Comparison of ENCODE assay signal across 13 mouse cellular contexts in the genomic region with DNA sequence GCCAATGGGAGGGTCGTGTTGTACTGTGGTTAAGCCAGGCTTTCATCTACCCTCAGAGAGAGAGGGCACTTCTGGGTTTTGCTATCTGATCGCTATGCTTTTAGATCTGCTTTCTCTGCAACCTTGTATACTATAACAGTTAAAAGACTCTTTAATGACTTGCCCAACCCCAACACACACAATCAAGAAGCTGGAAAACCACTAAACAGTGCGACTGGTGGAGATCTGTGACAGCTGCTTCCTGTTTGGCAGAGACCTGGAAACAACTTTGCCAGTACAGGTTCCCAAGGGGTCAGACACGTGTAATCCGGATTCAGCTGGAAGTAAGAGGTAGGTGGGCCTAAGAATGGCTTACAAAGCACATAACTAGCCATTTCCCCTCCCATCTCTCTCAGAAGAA.
DNase-seq lines count a peak whose midpoint lies in the region; ATAC-seq and TF ChIP-seq lines count a peak whose summit lies in the region.
"Had no signal": no experiment of that assay in that cellular context is flagged by ENCODE, and none has a peak within 500 bp of the region (broad histone marks: within the 10 kb centered on the region; RNA-seq: fewer than 3 reads in every experiment).

No protein-coding gene starts in this region.

- WGBS in lung, postnatal 0 days, result 40% methylated on average over 5 of the region's 5 CpGs
- 45% methylated on average over 5 of the region's 5 CpGs for WGBS in heart, embryonic 16.5 days
- 69% methylated on average over 5 of the region's 5 CpGs for WGBS in midbrain, embryonic 14.5 days

- H3K4me3 ChIP-seq in lung, postnatal 0 days (ENCODE audit: low read depth, low read length), result no peak overlapping the region
- H3K4me3 ChIP-seq in heart, embryonic 16.5 days (ENCODE audit: low read length), result no peak overlapping the region
- H3K4me3 ChIP-seq in midbrain, embryonic 14.5 days (replicated peaks; ENCODE audit: low read depth, low read length), result no peak overlapping the region
- H3K4me3 ChIP-seq: stomach, embryonic 15.5 days had no signal

- TF ChIP-seq CTCF in lung, postnatal 0 days (IDR thresholded peaks at IDR 0.05), result no peak

- no peak overlapping the region for H3K27ac ChIP-seq in lung, postnatal 0 days (ENCODE audit: low read length)
- no peak overlapping the region for H3K27ac ChIP-seq in heart, embryonic 16.5 days (ENCODE audit: low read length)
- H3K27ac ChIP-seq in midbrain, embryonic 14.5 days (replicated peaks; ENCODE audit: low read depth, low read length), result no peak overlapping the region
- H3K27ac ChIP-seq: hindbrain, embryonic 14.5 days; stomach, embryonic 15.5 days had no signal

- H3K27me3 ChIP-seq in lung, postnatal 0 days (replicated peaks; ENCODE audit: insufficient read depth, low read length), result no peaks in the 10 kb centered on the region
- H3K27me3 ChIP-seq in heart, embryonic 16.5 days (ENCODE audit: control insufficient read depth, insufficient read depth, low read length), result no peaks in the 10 kb centered on the region
- no peaks in the 10 kb centered on the region for H3K27me3 ChIP-seq in midbrain, embryonic 14.5 days (ENCODE audit: control insufficient read depth, insufficient read depth, low read length)
- H3K27me3 ChIP-seq: Patski; stomach, embryonic 15.5 days had no signal

- no peaks in the 10 kb centered on the region for H3K36me3 ChIP-seq in lung, postnatal 0 days (ENCODE audit: insufficient read depth, low read length)
- H3K36me3 ChIP-seq in heart, embryonic 16.5 days (ENCODE audit: control insufficient read depth, insufficient read depth), result no peaks in the 10 kb centered on the region
- H3K36me3 ChIP-seq in midbrain, embryonic 14.5 days (ENCODE audit: control insufficient read depth, insufficient read depth, low read length), result no peaks in the 10 kb centered on the region
- H3K36me3 ChIP-seq: stomach, embryonic 15.5 days had no signal

- DNase-seq in lung, postnatal 0 days (ENCODE audit: low spot score), result peak; percentile 46
- no peak for DNase-seq in lung, postnatal 25 days (ENCODE audit: low spot score)
- peak; percentile 35 for DNase-seq in MEL-GATA-1-ER (ENCODE audit: extremely low read depth, low read depth)
- peak; percentile 72 for DNase-seq in naive thymus-derived CD4-positive, alpha-beta T cell, adult 2 months (ENCODE audit: low read depth)
- DNase-seq in cerebellum, postnatal 14 days, result no peak
- no peak for DNase-seq in midbrain, embryonic 14.5 days
- DNase-seq: cerebellum, adult 9-10 months; kidney, postnatal 14 days; lung, adult 2 months had no signal

- no peak overlapping the region for H3K9ac ChIP-seq in lung, postnatal 0 days (replicated peaks; ENCODE audit: low read depth)
- H3K9ac ChIP-seq in heart, embryonic 16.5 days (ENCODE audit: low read length), result no peak overlapping the region
- H3K9ac ChIP-seq in midbrain, embryonic 14.5 days (replicated peaks; ENCODE audit: low read length), result no peak overlapping the region
- H3K9ac ChIP-seq: hindbrain, embryonic 14.5 days; stomach, embryonic 15.5 days had no signal

- no peaks in the 10 kb centered on the region for H3K9me3 ChIP-seq in lung, postnatal 0 days (ENCODE audit: low read length)
- H3K9me3 ChIP-seq in heart, embryonic 16.5 days (replicated peaks; ENCODE audit: control insufficient read depth, low read length), result no peaks in the 10 kb centered on the region
- no peaks in the 10 kb centered on the region for H3K9me3 ChIP-seq in midbrain, embryonic 14.5 days (ENCODE audit: control insufficient read depth, low read length)
- H3K9me3 ChIP-seq: stomach, embryonic 15.5 days had no signal

- H3K4me1 ChIP-seq in lung, postnatal 0 days (ENCODE audit: insufficient read depth, low read depth, low read length), result 0 out of 2 replicates have a peak, but pooled peaks cover 5% of the 10 kb centered on the region
- 0 out of 2 replicates have a peak, but pooled peaks cover 2% of the 10 kb centered on the region for H3K4me1 ChIP-seq in heart, embryonic 16.5 days (ENCODE audit: control insufficient read depth, insufficient read depth, low read length)
- no peaks in the 10 kb centered on the region for H3K4me1 ChIP-seq in midbrain, embryonic 14.5 days (ENCODE audit: control insufficient read depth, insufficient read depth, low read length)
- H3K4me1 ChIP-seq: stomach, embryonic 15.5 days had no signal

- no peak for TF ChIP-seq EP300 in lung, postnatal 0 days (IDR thresholded peaks at IDR 0.05)

- no peak overlapping the region for H3K4me2 ChIP-seq in lung, postnatal 0 days (replicated peaks; ENCODE audit: low read depth, low read length)
- no peak overlapping the region for H3K4me2 ChIP-seq in heart, embryonic 16.5 days (ENCODE audit: low read depth, low read length)
- H3K4me2 ChIP-seq in midbrain, embryonic 14.5 days (ENCODE audit: low read length), result no peak overlapping the region
- H3K4me2 ChIP-seq: hindbrain, embryonic 14.5 days; stomach, embryonic 15.5 days had no signal

- no peak; the same call in 1 of the 2 replicates for ATAC-seq in lung, postnatal 0 days
- peak; percentile 9; the same call in 1 of the 2 replicates for ATAC-seq in heart, embryonic 16.5 days (replicated peaks; ENCODE audit: extremely low read depth, insufficient read depth, low FRiP score)
- no peak for ATAC-seq in midbrain, embryonic 14.5 days (ENCODE audit: low FRiP score, low TSS enrichment)
- ATAC-seq: Patski had no signal

Comparison
In these comparisons a context has a peak if more than half of its experiments do, and no peak if none do; other contexts are left out.
1. DNase-seq: peak in lung, postnatal 0 days (single experiment), MEL-GATA-1-ER (single experiment) and naive thymus-derived CD4-positive, alpha-beta T cell, adult 2 months (single experiment); none in lung, postnatal 25 days (single experiment), cerebellum, postnatal 14 days (0 of 2) and midbrain, embryonic 14.5 days (single experiment).